Mouse (Mus musculus) hindbrain, embryonic 13.5 days (tissue): ENCODE data around the gene Gm4707. TPM values are rescaled to one million over a fixed set of nuclear protein-coding genes. Genes with fewer than 3 reads are reported as not detected.
"Not testable (repeated sequence)": the region's sequence is repeated elsewhere in the genome, so short reads cannot be mapped to it uniquely, and the experiment has no call there.

Experiments
- ATAC-seq: fragments of 200-750 bp; cut with Nextera tagmentation; 2 replicates; pipeline ENCODE4 v1.8.0; 2017; ENCODE audit warnings: moderate TSS enrichment; ENCODE audit not compliant: low FRiP score
- H3K27ac ChIP-seq: fragments of 300-500 bp; sonication (generic); 2 replicates; pipeline ENCODE4 v1.5.1; 2015; ENCODE audit warnings: inconsistent platforms, mild to moderate bottlenecking, moderate library complexity
- H3K27me3 ChIP-seq: fragments of 300-500 bp; sonication (generic); 2 replicates; pipeline ENCODE4 v1.6.1; 2015; ENCODE audit warnings: mild to moderate bottlenecking, inconsistent platforms
- H3K36me3 ChIP-seq: fragments of 300-500 bp; sonication (generic); 2 replicates; pipeline ENCODE4 v1.6.1; 2015; ENCODE audit warnings: mild to moderate bottlenecking, inconsistent platforms
- H3K4me1 ChIP-seq: fragments of 300-500 bp; sonication (generic); replicated peaks from 2 replicates; pipeline ENCODE4 v1.6.1; 2015; ENCODE audit warnings: inconsistent platforms
- H3K4me2 ChIP-seq: fragments of 300-500 bp; sonication (generic); 2 replicates; pipeline ENCODE4 v1.6.1; 2015; ENCODE audit warnings: inconsistent platforms, mild to moderate bottlenecking, moderate library complexity
- H3K4me3 ChIP-seq: fragments of 300-500 bp; sonication (generic); 2 replicates; pipeline ENCODE4 v1.5.1; 2015; ENCODE audit warnings: mild to moderate bottlenecking, inconsistent platforms
- H3K9ac ChIP-seq: fragments of 300-500 bp; sonication (generic); 2 replicates; pipeline ENCODE4 v1.6.1; 2015; ENCODE audit warnings: mild to moderate bottlenecking, inconsistent platforms
- H3K9me3 ChIP-seq: fragments of 300-500 bp; sonication (generic); 2 replicates; pipeline ENCODE4 v1.6.1; 2016; ENCODE audit warnings: inconsistent platforms
- whole genome bisulfite sequencing: fragments of 180-500 bp; shearing (Covaris S2); methylation state at CpG from one replicate; pipeline ENCODE4 v1.1.7; 2015; 5-methylcytosine and 5-hydroxymethylcytosine counted together
- polyA plus RNA-seq: library from polyadenylated mRNA; unstranded; fragments of >200 nt; fragmentation: Nextera tagmentation; extraction: Ambion mirVana; gene quantifications from 2 replicates; pipeline ENCODE4 v1.2.1, GENCODE M21; 2015

Gm4707 gene
- polyA plus RNA-seq, 1 experiment from 2014 or later: 3.4 TPM

DNA sequence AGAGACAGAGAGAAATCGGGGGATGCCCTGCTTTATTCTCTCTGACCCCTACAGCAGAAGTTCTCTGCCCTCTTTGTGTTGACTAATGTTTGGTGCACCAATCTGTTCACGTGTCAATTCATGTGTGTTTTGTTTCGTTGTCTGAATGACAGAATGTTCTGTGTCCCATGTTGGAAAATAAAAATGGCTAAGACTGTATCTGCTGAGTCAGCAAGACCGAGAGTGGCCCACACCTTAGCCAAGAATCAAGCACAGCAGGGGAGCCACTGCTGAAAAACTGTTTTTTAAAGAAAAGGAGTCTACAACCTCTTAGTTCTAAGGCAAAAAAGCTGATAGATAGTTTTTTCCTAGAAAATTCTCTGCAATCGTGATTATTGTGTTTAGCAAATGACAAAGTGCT is 40.3 kb downstream of the Gm4707 start:
- H3K4me2 ChIP-seq, H3K27ac ChIP-seq, H3K4me1 ChIP-seq, H3K27me3 ChIP-seq, H3K4me3 ChIP-seq, H3K9ac ChIP-seq, ATAC-seq: not testable (repeated sequence)
- Histone ChIP-seq H3K9me3 (peaks cover 14% of the 10 kb centered on the region), H3K36me3 (peaks cover 56% of the 10 kb centered on the region)
- WGBS: 75% methylated on average over 5 of the region's 5 CpGs

DNA sequence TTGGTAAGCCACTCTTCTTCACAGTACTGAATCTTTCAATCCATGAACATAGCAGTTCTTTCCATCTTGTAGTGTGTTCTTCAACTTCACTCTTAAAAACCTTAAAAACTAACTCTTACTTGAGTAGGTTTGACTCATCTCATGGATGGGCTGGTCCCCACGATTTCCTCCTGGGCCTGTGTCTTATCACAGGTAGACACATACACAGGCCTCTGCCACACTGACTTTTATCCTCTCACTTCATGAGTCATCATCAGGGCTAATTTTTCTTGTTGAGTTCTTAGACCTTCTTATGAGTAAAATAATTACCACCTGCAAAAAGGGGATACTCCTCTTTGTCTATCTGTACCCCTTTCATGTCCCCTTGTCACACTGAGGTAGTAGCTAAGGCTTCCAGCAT is 42.7 kb downstream of the Gm4707 start:
- Histone ChIP-seq H3K27me3 (no peaks in the 10 kb centered on the region), H3K4me1 (no peaks in the 10 kb centered on the region), H3K27ac (no peak overlapping the region), H3K9ac (no peak overlapping the region), H3K4me3 (no peak overlapping the region), H3K4me2 (no peak overlapping the region), H3K9me3 (peaks cover 7% of the 10 kb centered on the region), H3K36me3 (peaks cover 43% of the 10 kb centered on the region)
- ATAC-seq: no peak
- WGBS: 98% methylated on average over 1 of the region's 1 CpGs

Other genes starting within 250 kb of the Gm4707 start
- 2.2 and 2.9 TPM in 2 replicates for gene Emilin2, start 147.9 kb downstream of the Gm4707 start, polyA plus RNA-seq
- gene Smchd1, start 15.4 kb upstream of the Gm4707 start, polyA plus RNA-seq: 47.9 and 51.4 TPM in 2 replicates
- 10.3 and 11.5 TPM in 2 replicates for gene Ndc80, start 66.9 kb upstream of the Gm4707 start, polyA plus RNA-seq
- gene Spdya, start 92.1 kb upstream of the Gm4707 start, polyA plus RNA-seq: 0.65 and 1.1 TPM in 2 replicates
- gene Wdr43, start 156.0 kb upstream of the Gm4707 start, polyA plus RNA-seq: 47.4 and 52.8 TPM in 2 replicates
- 0.35 and 0.53 TPM in 2 replicates for gene Togaram2, start 213.3 kb upstream of the Gm4707 start, polyA plus RNA-seq